In the genomic region with DNA sequence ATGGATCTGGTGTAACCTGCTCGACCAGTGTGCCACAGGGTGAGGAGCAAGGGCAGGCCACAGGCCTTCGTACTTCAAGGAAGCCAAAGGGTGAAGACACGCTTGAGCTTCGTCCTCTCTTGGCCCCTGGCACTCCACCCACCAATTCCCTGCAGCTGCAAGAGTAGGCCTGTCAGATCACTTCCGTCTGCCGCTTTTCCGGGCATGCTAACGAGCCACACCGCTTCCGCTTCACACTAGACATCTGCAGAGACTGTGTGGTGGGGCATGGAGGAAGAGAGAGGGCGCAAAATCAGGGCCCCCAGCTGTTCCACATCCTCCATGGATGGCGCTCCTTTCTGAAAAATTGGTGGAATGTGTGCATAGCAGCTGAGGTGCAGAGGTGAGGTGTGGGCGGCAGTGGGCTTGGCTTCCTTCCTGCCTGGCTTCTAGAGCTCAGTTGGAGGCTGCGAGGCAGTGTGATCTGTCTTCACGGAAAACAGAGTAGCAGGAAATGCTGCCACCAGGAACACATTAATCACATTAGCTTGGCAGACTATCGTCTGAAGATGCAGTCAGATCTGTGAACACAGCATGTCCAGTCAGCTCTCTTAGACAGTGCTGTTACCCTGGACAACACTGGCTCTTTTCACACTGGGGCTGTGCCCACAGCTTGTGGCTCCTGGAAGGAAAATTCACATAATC, we compare ENCODE assay signal across 8 mouse cellular contexts.
DNase-seq lines count a peak whose midpoint lies in the region; ATAC-seq and TF ChIP-seq lines count a peak whose summit lies in the region.

No protein-coding gene starts in this region.

- peaks cover 4% of the 10 kb centered on the region; the same call in 1 of the 2 replicates for H3K4me1 ChIP-seq in lung, adult 2 months (ENCODE audit: control insufficient read depth, insufficient read depth, low read length)
- no peaks in the 10 kb centered on the region for H3K4me1 ChIP-seq in neural tube, embryonic 14.5 days (ENCODE audit: control insufficient read depth, insufficient read depth, low read length)

- TF ChIP-seq CTCF in lung, adult 2 months (IDR thresholded peaks at IDR 0.05; ENCODE audit: insufficient read depth, low read length) = no peak

- no peak overlapping the region; the same call in 1 of the 2 replicates for H3K27ac ChIP-seq in neural tube, embryonic 14.5 days (ENCODE audit: low read depth, low read length)

- H3K4me3 ChIP-seq in lung, adult 2 months (replicated peaks; ENCODE audit: extremely low read depth, low read depth, low read length) = peak overlapping the region; percentile 23
- no peak overlapping the region for H3K4me3 ChIP-seq in neural tube, embryonic 14.5 days (ENCODE audit: low read depth, low read length)

- DNase-seq in heart, adult 11 months = peak; percentile 97
- DNase-seq in heart, postnatal 25 days (ENCODE audit: low spot score) = no peak
- peak; percentile 17 for DNase-seq in fibroblast of lung, adult 2 months (ENCODE audit: low read depth)
- DNase-seq in heart, postnatal 14 days = peak; percentile 14 to 40
- DNase-seq in kidney, postnatal 25 days = peak; percentile 68 to 84
- no peak for DNase-seq in lung, adult 2 months
- DNase-seq in thymus, postnatal 0 days (ENCODE audit: low spot score) = peak; percentile 94

- no peaks in the 10 kb centered on the region for H3K9me3 ChIP-seq in neural tube, embryonic 14.5 days (ENCODE audit: control insufficient read depth, low read length)

- H3K27me3 ChIP-seq in neural tube, embryonic 14.5 days (ENCODE audit: control insufficient read depth, insufficient read depth, low read length) = no peaks in the 10 kb centered on the region

- 10% methylated on average over 16 of the region's 16 CpGs for WGBS in lung, adult 2 months
- WGBS in neural tube, embryonic 14.5 days = 53% methylated on average over 16 of the region's 16 CpGs

- no peak for TF ChIP-seq POLR2A in lung, adult 2 months (IDR thresholded peaks at IDR 0.05; ENCODE audit: borderline replicate concordance, extremely low read depth, low read depth, low read length)

- H3K9ac ChIP-seq in neural tube, embryonic 14.5 days (replicated peaks; ENCODE audit: low read depth, low read length) = no peak overlapping the region

- peak; percentile 75; the same call in 1 of the 2 replicates for ATAC-seq in neural tube, embryonic 14.5 days (ENCODE audit: low read depth)

- no peak overlapping the region for H3K4me2 ChIP-seq in neural tube, embryonic 14.5 days (ENCODE audit: low read depth, low read length)

- intact Hi-C loops in heart, postnatal 25 days (cut with DNase I) = no loop called here
- intact Hi-C loops in heart, postnatal 14 days (cut with DNase I) = no loop called here

- H3K36me3 ChIP-seq in neural tube, embryonic 14.5 days (ENCODE audit: control insufficient read depth, insufficient read depth, low read length) = no peaks in the 10 kb centered on the region

Comparison
In these comparisons a context has a peak if more than half of its experiments do, and no peak if none do; other contexts are left out.
1. DNase-seq: peak in heart, adult 11 months (single experiment), fibroblast of lung, adult 2 months (single experiment), heart, postnatal 14 days (2 of 2), kidney, postnatal 25 days (2 of 2) and thymus, postnatal 0 days (single experiment); none in heart, postnatal 25 days (single experiment) and lung, adult 2 months (single experiment).